Mouse (Mus musculus) urinary bladder, postnatal 25 days (tissue): ENCODE measurements around the gene Orai1.
"Not testable (repeated sequence)": the region's sequence is repeated elsewhere in the genome, so short reads cannot be mapped to it uniquely, and the experiment has no call there.

Source experiments
- DNase-seq: peaks from one replicate; pipeline ENCODE4 v3.0.0; 2022; ENCODE audit warnings: low spot score

Orai1 gene

DNA sequence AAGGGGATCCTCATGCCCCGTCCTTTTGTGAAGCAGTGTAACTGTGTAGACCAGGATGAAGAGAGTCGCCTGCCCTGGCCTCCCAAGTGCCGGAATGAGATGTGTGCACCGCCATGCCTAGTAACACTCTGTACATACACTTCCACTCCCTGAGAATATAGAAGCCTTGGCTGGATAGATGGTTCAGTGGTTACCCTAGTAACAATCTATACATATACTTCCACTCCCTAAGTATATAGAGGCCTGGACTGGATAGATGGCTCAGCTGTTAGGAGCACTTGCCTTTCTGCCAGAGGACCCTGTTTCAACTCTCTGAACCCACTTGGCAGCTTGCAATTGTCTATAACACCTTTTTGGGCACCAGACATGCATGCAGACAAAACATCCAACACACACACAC is 20.2 kb downstream of the Orai1 start:
- DNase-seq = no peak

DNA sequence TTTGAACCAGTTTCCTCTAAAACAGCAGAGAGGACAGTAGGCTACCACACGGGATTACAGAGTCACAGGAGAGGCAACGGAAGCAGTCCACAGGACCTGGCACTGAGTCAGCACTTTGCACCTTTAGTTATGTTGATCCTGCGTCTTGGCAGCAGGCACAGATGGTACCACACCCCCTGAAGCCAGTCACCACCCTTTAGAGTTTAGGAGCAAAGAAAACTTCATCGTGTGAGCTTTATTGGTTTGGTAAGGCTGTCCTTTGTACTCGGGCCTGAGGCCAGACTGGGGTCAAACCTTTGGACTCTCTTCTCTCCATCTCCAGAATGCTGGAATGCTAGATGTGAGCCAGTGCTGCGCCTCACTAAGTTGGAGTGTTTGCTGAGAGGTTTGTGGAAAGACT is 20.7 kb downstream of the Orai1 start:
- no peak for DNase-seq

DNA sequence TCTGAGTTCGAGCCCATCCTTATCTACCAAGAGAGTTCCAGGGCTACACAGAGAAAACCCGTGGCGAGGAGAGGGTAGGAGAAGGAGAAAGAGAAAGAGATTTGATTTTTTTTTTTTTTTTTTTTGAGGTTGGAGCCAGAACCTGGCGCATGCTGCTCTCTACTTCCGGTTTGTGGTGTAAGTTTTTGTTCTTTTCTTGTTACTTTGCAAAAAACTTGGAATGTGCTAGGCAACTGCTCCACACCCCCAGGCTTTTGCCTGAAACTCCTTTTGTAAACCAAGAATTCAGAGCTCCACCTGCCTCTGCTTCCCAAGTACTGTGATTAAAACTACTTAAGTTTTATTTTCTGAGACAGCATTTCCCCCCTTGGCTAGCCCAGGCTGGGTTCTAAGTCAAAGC is 23.2 kb downstream of the Orai1 start:
- no peak for DNase-seq

DNA sequence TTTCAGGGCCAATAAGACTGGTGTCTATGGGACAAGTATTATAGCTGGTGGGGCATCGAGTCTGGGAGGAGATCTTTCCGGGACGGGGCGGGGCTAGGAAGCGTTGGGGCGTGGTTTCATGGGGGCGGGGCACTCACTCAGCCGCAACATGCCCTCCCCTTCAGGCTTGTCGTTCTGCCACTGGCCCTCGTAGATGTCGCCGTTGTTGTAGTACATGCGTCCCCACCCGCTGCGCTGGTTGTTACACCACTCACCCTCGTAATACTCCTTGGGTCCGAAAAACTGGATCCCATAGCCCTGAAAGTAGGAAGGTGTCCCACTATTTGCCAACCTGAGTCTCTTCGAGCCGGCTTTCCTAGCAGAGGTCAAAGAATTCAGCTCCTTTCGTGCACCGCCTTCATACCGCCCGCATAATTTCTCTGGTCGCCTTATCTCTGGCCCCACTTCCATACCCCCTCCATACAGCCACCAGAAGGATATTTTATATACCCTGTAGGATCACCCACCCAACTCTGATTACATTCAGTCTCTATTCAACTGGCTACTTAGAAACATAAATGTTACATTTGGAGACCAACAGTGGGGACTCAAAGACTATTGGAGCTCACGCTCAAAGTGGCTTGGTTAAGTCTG is 24.4 kb downstream of the Orai1 start:
- DNase-seq = peak; percentile 68

DNA sequence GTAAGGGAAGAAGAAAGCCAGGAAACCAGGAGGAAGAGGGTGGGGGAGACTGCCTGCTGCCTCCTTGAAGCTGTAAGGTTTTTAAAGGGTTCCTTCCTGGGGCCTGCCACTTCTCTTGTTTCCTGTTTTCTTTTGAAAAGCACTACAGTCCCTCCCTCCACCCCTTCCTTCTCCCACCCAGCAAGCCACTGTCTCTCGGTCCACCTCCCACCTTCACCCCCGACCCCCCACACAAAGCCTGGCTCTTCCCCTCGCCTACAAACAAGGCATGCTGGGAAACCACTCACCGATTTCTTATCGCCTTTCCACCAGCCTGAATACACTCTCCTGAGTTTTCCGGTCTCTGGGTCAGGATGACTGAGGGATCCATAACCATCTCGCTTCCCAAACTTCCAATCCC is 25.9 kb downstream of the Orai1 start:
- DNase-seq = no peak

DNA sequence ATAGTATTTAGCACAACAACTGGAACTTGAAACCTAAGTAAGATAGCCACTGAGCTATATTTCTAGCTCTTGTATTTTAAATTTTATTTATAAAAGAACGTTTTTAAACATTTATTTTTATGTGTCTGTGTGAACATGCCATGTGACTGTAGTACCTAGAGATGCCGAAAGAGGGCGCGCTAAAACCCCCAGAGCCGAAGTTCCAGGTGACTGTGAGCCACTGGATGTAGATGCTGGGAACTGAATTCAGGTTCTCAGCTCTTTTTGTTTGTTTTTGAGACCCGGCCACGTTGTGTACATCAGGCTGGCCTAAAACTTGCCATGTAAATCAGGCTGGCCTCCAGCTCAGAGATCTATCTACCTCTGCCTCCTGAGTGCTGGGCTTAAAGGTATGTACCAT is 29.0 kb downstream of the Orai1 start:
- DNase-seq = no peak

DNA sequence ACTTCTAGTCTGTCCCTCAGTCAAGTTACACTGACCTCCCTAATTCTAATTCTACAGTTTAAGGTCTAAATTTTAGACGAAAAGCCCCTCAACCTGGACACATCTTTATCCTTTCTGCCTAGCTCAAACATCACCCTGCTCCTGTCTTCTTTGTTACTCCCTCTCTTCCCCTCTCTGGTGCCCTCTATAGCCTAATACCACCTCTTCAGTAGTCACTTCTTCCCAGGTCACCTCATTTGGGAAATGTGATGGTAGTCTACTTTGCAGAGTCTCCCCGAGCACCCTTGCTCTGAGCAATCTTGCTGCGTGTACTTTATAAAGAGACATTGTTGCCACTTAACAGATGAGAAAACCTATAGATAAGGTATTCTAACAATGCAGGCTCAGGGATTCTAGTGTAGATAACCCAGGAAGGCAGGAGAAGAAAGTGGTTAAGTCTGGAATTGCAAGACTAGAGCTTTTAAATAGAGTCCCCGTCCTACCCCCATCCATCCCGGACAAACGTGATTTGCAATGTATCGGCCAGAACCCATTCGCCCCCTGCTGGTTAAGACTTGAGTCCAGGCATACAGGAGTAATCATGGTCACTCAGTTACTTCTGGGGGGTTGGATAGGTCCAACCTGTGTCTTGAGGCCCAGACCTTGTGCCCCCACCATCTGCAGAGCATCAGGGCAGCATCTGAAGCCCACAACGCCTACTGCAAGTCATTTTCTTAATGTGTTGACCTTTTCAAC is 30.9 kb downstream of the Orai1 start:
- peak; percentile 68 for DNase-seq

DNA sequence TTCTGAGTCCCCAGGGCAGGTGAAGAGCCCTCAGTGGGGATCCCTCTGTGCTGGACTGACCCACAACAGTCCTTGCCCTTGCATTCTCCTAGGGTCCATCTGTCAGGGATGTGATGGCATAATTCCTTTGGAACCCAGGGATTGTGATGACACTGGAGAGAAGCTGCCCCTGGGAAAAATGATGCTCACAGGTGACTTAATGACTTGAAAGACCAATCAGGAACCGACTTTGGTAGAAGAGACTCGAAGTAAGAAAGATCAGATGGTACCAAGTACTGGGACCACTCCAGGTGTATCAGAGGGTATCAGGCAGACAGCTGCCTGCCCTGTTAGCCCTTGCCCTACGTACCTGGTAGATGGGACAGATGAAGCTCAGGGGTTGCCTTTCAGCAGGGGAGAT is 32.0 kb downstream of the Orai1 start, which contains the start of gene Morn3:
Gene Morn3, minus strand, starts transcription at position 101 of the 400 bp plus-strand sequence.
- DNase-seq = no peak

DNA sequence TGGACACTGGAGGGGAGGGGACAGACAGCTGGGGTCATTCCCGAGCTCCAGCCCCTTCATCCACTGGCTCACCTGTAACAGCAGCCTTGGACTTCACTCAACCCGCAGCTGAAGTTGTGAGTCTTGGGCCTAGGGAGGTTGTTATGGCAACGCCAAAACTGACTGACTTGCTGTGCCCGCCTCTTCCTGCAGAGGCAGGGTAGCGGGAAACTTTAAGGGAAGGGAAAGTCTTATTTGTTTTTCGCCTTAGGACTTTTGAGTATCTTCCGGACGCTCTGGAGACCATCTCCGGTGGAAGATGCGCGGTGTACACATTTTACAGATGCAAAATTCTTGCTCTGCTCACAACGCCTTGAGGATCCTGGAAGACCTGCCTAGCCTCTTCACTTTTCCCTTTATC is 34.4 kb downstream of the Orai1 start:
- no peak for DNase-seq

DNA sequence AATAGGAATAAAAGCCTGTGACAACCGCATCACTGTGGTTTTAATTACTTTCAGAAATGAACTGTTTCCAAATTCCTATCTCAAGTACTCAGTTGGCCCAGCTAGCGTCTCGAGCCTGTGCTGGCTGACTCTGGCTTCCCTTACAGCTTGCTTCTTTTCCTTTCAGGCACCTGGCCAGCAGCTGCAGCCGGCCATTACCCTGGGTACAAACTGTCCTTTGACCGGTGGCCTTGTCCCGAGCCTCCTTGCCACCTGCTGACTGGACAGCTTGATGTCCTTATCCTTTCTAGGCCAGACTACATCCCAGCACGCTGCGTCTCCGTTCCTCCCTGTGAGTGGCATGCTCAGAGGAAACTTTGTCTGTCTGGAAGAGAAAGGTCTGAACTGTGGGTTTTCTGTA is 36.0 kb downstream of the Orai1 start:
- no peak for DNase-seq

DNA sequence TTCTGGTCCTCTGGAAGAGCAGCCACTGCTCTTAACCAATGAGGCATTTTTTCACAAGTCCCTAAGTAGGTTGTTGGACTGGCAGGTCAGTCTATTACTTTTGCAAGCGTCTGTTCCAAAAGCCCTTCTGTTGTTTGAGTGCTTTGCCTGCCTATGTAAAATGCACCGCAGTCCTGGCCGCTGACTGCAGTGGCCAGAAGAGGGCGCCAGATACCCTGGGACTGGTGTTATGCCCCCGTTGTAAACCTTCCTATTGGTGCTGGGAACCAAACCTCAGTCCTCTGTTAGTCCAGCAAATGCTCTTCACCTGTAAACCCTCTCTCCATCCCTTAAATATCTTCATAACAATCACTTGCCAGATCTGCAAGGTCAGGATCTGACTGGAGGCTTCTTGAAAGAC is 36.9 kb downstream of the Orai1 start:
- no peak for DNase-seq

DNA sequence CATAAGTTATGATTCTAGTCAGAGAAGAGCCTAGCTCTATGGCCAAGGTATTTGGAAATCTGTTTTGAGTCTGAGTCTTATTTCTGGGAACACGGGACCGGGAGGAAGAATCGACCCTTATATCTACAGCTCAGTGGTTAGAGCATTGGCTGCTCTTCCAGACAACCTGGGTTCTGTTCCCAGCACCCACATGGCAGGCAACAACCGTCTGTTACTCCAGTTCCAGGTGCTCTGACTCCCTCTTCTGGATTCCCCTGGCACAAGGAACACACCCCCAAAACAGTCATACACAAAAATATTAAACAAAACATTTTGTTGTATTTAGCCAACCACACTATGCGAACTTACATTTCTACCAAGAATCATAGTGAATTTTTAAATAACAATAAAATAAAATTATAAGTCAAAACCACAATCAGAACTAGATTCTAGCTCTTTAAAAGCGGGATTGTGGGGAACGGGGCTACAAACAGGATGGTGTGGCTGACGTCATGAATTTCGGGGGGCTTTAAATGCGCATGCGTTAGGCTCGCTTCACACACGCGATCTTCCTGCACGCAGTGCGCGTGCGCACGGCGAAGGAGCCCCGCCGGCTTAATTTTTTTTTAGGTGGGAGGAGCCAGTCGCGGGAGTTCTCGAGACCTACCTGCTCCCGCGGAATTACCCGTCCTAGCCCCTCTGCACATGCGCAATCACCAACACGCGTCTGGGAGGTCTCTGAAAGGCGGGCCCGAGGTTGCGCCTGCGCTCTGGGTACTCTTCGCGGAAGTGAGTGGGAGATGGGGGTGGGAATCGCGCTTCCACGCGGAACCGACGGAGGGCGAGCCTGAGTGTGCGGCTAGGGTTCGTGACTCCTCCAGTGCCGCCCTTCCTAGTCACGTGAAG is 42.7 kb downstream of the Orai1 start:
- peak; percentile 97 for DNase-seq

DNA sequence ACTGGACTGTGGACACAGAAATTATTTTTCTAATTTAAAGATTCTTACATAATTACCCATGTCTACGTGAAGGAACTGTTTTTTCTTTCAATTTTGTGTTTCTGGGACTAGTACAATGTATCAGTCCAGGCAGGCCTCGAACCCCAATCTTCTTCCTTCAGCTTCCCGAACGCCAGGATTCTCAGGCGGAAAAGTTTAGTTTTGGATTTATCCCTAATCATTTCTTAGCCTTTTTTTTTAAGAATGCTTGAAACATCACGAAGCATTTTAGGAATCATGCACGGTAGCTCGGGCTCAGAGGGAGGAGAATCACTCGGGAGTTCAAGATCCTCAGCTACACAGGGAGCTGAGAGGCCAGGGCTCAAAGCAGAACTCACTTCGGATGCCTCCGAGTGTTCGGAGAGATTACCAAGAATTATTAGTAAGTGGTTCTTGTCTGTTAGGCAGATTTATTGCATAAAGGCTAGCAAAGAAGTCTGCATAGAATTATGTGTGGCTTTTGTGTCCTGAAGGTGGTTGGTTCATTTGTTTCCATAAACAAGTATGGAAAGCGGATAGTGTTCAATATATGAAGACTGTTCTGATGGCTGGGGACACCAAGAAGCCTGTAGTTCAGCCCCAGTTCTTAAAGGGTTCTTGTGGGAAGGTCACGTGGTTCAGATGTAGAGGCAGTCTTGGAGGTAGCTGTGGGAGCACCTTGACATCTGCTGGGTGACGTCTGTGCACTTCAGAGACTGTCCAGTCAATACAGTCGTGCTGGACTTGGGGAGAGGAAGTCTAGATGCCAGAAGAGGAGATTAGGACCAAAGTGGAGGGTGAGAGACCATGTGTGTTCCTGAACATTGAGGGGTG is 43.6 kb downstream of the Orai1 start:
- DNase-seq = no peak

DNA sequence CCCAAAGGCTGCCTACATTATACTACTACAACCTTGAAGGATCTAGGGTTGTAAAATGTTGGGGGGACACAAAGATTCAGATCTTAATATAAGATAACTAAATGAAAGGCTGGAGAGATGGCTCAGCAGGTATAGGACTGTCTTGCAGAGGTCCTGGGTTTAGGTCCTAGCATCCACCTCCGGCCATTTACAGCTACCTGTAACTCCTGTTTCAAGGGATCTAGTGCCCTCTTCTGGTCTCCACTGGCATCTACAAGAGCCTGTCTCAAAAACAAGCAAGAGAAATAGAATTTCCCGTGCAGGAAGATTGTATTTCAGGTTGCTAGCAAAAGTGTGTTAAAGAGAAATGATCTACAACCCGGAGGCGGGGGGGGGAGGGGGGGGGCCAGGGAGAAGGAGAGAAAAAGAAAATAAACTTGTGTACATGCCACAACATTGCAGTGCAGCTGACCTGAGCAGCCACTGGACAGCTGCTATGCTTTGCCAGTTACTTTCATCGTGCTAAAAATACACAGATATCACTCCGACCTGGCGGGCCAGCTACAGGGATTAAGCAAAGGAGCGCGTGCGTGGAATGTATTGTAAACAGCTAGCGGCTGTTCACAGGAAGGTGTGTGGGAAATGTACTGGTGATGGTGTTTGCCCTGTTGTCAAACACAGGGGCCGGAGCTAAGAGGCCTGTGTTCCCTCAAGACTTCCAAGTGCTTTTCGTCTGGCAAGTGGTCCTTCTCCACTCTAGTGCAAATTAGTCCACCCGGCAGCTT is 45.1 kb downstream of the Orai1 start:
- DNase-seq = no peak

DNA sequence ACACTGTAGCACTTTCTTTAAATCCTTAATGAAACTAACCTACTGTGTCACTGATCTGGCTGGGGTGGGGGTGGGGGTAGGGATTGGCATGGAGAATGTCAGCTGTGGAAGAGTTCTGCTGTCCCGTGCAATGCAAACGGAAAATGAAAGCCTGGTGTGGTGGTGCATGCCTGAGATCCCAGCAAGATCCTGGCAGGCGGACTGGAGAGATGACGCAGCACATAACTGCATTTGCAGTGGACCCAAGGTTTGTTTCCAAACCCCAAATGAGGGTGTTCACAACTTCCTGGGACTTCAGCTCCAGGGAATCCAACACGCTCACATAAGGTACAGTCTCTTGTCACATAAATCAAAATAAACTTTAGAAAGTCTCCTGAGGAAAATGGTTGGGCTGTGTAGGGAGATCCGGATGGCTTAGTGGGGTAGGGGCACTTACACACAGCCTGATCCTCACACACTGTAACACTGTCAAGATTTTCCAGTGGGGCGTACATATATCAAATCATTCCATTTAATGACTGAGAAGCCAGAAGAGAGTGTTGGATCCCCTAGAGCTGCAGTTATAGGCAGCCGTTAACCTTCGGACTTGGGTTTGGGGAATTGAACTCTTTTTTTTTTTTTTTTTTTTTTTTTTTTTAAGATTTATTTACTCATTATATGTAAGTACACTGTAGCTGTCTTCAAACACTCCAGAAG is 46.0 kb downstream of the Orai1 start:
- no peak for DNase-seq

DNA sequence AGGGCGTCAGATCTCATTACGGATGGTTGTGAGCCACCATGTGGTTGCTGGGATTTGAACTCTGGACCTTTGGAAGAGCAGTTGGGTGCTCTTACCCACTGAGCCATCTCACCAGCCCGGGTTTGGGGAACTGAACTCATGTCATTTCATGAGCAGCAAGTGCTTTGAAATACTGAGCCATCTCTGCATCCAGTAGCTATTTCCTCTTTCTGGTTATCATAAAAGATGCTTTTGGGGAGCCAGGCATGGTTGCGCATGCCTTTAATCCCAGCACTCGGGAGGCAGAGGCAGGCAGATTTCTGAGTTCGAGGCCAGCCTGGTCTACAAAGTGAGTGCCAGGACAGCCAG is 46.5 kb downstream of the Orai1 start:
- not testable (repeated sequence) for DNase-seq

DNA sequence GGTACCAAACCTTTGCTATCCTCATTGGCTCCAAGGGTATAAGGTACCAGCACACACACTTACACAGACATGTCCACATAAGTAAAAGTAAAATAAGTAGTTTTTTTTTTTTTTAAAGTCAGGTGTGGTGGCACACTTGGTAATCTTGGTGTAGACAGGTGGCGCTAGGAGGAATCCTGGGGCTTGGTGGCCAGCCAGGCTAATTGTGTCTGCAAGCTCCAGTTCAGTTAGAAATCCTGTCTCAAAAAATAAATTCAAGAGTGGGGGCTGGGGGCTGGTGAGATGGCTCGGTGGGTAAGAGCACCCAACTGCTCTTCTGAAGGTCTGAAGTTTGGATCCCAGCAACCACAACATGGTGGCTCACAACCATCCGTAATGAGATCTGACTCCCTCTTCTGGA is 48.3 kb downstream of the Orai1 start:
- no peak for DNase-seq

DNA sequence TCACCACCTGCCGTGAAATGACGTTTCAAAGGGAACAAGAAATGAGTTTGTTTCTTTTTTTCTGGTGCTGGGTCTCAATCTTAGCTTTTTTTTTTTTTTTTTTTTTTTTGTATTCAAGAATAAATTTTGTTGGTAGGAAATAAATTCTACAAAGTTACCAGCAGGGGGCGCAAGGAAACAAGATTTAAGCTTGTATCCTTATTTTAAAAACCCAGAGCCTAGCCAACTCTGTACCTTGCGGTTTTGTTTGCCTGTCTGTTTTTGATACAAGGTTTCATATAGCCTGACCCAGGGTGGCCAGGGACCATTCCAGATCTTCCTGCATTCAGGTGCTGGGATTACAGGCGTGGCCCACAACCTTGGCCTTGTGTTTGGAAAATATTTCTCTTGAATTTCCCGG is 49.3 kb downstream of the Orai1 start:
- peak; percentile 73 for DNase-seq

DNA sequence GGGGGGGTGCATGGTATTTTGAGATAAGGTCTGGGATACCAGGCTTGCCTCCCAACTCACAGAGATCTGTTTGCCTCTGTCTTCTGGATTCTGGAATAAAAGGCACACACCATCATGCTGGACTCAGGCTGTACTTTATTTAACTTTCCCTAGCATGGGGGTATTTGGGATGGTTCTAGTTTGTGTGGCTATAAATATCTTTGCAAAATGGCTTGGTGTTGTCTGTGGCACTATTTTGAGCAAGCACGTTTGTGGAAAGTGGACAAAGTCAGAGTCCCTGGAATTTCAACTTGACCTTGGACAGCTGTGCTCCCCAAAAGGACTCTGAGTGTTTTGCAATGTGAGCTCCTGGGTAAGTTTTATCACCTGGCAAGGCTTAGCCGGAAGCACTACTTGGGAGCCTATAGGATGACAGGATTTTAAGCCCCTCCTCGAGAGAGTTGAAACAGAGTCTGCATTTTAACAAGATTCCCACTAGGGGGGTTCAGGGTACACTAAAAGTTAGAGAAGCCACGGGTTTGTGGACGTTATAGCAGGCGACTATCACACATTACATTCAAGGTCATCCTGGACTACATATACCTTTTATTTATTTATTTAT is 52.6 kb downstream of the Orai1 start:
- no peak for DNase-seq

DNA sequence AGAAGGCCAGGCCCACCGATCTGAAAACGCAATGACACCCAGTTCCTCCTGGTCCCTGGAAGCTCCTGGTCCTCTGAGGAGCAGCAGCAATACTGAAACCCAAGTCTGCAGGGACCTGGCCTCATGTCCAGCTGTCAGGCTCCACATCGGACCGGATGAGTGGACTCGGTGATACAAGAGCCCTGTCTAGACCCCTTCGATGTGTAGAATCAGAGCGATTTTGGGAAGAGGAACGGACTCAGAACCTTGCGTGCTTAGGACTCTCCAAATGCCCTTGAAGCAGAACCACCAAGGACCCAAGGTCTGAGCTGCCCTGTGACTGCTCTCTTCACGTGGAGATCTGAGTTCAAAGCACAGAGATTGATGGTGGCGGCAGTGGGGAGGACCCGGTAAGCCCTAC is 53.2 kb downstream of the Orai1 start, which contains the start of gene Tmem120b:
Gene Tmem120b, plus strand, starts transcription at position 301 of the 400 bp plus-strand sequence.
- DNase-seq = no peak
